Mouse (Mus musculus): Measurements from ENCODE around the gene Efs. TPM values are rescaled to one million over a fixed set of nuclear protein-coding genes. Genes with fewer than 3 reads are reported as not detected.

The Efs gene
- polyA plus RNA-seq, 1 experiment from 2014 or later = 52.2 TPM

DNA sequence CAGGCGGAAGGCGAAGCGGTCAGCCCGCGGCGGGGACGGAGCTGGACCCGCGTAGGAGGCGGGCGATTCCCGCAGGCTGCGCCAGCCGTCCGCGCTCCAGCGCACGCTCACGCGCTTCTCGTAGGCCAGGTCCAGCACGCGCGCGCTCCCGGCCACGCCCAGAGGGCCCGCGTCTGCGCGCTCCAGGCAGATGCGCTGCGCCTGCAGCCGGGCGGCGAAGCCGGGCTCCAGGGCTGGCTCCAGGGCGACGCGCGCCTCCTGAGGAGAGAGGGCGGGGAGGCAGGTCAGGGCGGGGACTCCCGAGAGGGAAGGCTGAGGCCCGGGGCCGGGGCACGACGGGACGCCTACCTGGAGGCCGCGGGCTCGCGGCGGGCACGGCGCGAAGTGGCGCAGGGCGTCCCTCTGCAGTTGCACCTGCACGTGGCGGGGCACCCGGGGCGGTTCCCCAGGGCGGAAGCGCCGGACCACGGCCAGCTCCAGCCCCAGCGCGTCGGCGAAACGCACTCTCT, 49.3 kb downstream of the Efs start:
- peak overlapping the region; percentile 75 for H3K9ac ChIP-seq (ENCODE audit: low read depth, low read length)
- peaks cover 28% of the 10 kb centered on the region for H3K27me3 ChIP-seq (replicated peaks; ENCODE audit: control insufficient read depth, insufficient read depth, low read length)
- H3K4me1 ChIP-seq (ENCODE audit: control insufficient read depth, insufficient read depth, low read length) = peaks cover 5% of the 10 kb centered on the region; the same call in 1 of the 2 replicates
- DNase-seq (ENCODE audit: low spot score) (peak; percentile 93), ATAC-seq (ENCODE audit: low read depth) (peak; percentile 94)
- no peaks in the 10 kb centered on the region for H3K9me3 ChIP-seq (ENCODE audit: control insufficient read depth, low read length)
- H3K27ac ChIP-seq (replicated peaks; ENCODE audit: low read depth, low read length) = peak overlapping the region; percentile 75
- no peaks in the 10 kb centered on the region for H3K36me3 ChIP-seq (ENCODE audit: control insufficient read depth, insufficient read depth, low read length)
- 0% methylated on average over 30 of the region's 72 CpGs for WGBS
- peak overlapping the region; percentile 75 for H3K4me3 ChIP-seq (ENCODE audit: low read depth, low read length)
- H3K4me2 ChIP-seq (ENCODE audit: low read depth, low read length) = peak overlapping the region; percentile 87

DNA sequence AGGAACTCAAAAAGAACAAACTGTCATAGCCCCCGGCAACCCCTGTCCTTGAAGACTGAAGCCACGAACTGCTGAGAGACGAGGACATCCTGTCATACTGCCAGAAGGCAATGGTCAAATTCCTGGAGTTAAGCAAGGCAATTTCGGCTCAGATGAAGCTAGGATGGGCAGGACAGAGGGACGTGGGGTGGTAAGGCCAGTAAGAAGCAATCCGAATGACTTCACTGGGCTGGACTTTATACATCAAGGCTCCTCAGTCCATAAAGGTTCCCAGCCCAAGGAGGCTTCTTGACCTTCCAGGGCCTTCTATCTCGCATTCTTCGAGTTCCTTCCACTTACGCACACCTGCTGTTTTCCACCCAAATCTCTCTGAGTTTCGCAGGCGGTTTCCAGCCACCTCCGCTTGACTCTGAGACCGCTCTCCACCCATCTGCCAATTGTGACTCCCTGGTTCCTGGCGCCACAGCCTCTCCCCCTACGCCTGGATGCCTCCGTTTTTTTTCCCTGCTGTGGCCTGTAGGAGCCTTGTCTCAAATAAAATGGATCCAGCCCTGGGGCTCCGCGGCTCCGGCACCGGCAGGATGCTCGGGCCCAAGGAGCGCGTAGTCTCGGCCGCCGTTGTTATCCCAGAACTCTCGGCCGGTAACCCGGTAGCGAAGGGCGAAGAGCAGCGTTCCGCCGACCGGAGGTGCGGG, 49.9 kb downstream of the Efs start:
- Histone ChIP-seq H3K36me3 (ENCODE audit: control insufficient read depth, insufficient read depth, low read length) (no peaks in the 10 kb centered on the region), H3K4me1 (ENCODE audit: control insufficient read depth, insufficient read depth, low read length) (peaks cover 5% of the 10 kb centered on the region; the same call in 1 of the 2 replicates), H3K27me3 (replicated peaks; ENCODE audit: control insufficient read depth, insufficient read depth, low read length) (peaks cover 28% of the 10 kb centered on the region), H3K4me3 (ENCODE audit: low read depth, low read length) (peak overlapping the region; percentile 75), H3K4me2 (ENCODE audit: low read depth, low read length) (peak overlapping the region; percentile 87), H3K9ac (ENCODE audit: low read depth, low read length) (peak overlapping the region; percentile 75), H3K27ac (replicated peaks; ENCODE audit: low read depth, low read length) (peak overlapping the region; percentile 75; the same call in 1 of the 2 replicates), H3K9me3 (ENCODE audit: control insufficient read depth, low read length) (no peaks in the 10 kb centered on the region)
- DNase-seq (ENCODE audit: low spot score) = peak; percentile 47
- ATAC-seq (ENCODE audit: low read depth) = peak; percentile 64
- WGBS = 2% methylated on average over 36 of the region's 36 CpGs

DNA sequence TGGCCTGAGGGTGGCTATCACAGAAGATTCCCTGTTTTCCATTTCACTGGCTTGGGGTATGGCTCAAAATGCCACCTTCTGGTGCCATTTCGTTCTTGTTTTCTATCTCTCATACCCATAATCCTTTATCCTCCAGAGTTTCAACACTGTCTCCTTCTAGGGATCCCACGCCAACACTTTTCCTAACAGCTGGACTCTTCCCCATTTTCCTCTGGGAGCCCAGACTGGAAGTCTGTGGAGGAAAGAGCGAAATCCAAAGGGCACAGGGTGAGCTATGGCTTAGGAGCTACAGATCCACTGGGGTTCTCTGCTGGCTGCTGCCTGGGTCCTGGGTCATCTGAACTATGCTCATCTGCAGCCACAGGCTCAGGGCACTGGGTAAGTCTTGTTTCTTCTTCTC, 51.8 kb downstream of the Efs start:
- ATAC-seq (ENCODE audit: low read depth) (no peak), DNase-seq (ENCODE audit: low spot score) (no peak)
- H3K4me2 ChIP-seq (ENCODE audit: low read depth, low read length) = no peak overlapping the region
- H3K36me3 ChIP-seq (ENCODE audit: control insufficient read depth, insufficient read depth, low read length) = no peaks in the 10 kb centered on the region
- H3K27ac ChIP-seq (replicated peaks; ENCODE audit: low read depth, low read length) = no peak overlapping the region
- 85% methylated on average over 3 of the region's 3 CpGs for WGBS
- peaks cover 28% of the 10 kb centered on the region for H3K27me3 ChIP-seq (replicated peaks; ENCODE audit: control insufficient read depth, insufficient read depth, low read length)
- no peak overlapping the region for H3K4me3 ChIP-seq (ENCODE audit: low read depth, low read length)
- no peaks in the 10 kb centered on the region for H3K9me3 ChIP-seq (ENCODE audit: control insufficient read depth, low read length)
- H3K9ac ChIP-seq (ENCODE audit: low read depth, low read length) = no peak overlapping the region
- H3K4me1 ChIP-seq (ENCODE audit: control insufficient read depth, insufficient read depth, low read length) = peaks cover 5% of the 10 kb centered on the region; the same call in 1 of the 2 replicates

DNA sequence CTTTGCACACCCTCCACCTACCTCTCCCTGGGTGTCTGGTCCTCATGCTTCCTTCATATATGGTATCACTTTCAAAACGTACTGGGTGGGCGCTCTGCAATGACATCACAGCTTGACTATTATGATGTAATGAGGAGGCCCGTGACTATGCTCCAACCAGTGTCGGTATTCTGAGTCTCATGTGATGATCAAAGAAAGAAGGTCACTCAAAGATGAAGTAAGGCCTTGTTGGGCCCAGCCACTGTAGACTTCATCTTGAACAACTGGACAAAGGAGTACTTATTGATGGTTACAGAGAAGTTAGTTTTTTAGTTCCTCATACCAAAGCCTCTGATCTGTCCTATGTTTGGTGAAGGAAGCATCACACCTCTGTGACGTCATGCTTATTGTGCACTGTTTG, 55.1 kb downstream of the Efs start, which contains the start of gene Homez:
Gene Homez (minus strand): TSS at position 101 of the 400 bp plus-strand sequence.
- no peak within 1 kb of the TSS for H3K4me2 ChIP-seq (ENCODE audit: low read depth, low read length)
- WGBS = 91% methylated on average over 5 of the region's 5 CpGs
- DNase-seq (ENCODE audit: low spot score) (no peak), ATAC-seq (ENCODE audit: low read depth) (no peak)
- no peak within 1 kb of the TSS for H3K4me3 ChIP-seq (ENCODE audit: low read depth, low read length)
- peaks cover 7% of the 10 kb centered on the region for H3K27me3 ChIP-seq (replicated peaks; ENCODE audit: control insufficient read depth, insufficient read depth, low read length)
- no peak within 1 kb of the TSS for H3K27ac ChIP-seq (replicated peaks; ENCODE audit: low read depth, low read length)
- no peaks in the 10 kb centered on the region for H3K36me3 ChIP-seq (ENCODE audit: control insufficient read depth, insufficient read depth, low read length)
- H3K4me1 ChIP-seq (ENCODE audit: control insufficient read depth, insufficient read depth, low read length) = peaks cover 2% of the 10 kb centered on the region; the same call in 1 of the 2 replicates
- H3K9ac ChIP-seq (ENCODE audit: low read depth, low read length) = no peak within 1 kb of the TSS
- H3K9me3 ChIP-seq (ENCODE audit: control insufficient read depth, low read length) = no peaks in the 10 kb centered on the region

DNA sequence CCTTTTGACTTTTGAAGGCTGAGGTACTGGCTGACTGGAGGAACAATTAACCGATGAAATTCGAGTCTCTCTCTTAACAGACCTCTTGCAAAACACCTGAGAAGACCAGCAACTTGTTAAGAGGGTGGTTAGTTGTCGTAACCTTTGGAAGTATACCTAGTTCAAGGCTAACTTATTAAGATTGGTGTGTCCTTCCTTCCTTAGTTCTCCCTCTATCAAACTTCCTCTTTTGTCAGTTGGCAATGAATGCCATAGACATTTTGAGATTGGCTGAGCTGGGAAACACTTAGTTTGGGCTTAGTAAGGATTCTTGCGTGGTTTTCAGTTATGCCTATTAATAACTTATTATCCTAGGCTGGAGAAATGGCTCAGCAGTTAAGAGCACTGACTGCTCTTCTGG, 57.9 kb downstream of the Efs start:
- Histone ChIP-seq H3K27me3 (replicated peaks; ENCODE audit: control insufficient read depth, insufficient read depth, low read length) (no peaks in the 10 kb centered on the region), H3K4me3 (ENCODE audit: low read depth, low read length) (no peak overlapping the region), H3K9ac (ENCODE audit: low read depth, low read length) (no peak overlapping the region), H3K27ac (replicated peaks; ENCODE audit: low read depth, low read length) (no peak overlapping the region), H3K4me1 (ENCODE audit: control insufficient read depth, insufficient read depth, low read length) (no peaks in the 10 kb centered on the region), H3K36me3 (ENCODE audit: control insufficient read depth, insufficient read depth, low read length) (no peaks in the 10 kb centered on the region), H3K9me3 (ENCODE audit: control insufficient read depth, low read length) (no peaks in the 10 kb centered on the region), H3K4me2 (ENCODE audit: low read depth, low read length) (no peak overlapping the region)
- no peak for ATAC-seq (ENCODE audit: low read depth)
- WGBS = 82% methylated on average over 4 of the region's 4 CpGs
- no peak for DNase-seq (ENCODE audit: low spot score)

DNA sequence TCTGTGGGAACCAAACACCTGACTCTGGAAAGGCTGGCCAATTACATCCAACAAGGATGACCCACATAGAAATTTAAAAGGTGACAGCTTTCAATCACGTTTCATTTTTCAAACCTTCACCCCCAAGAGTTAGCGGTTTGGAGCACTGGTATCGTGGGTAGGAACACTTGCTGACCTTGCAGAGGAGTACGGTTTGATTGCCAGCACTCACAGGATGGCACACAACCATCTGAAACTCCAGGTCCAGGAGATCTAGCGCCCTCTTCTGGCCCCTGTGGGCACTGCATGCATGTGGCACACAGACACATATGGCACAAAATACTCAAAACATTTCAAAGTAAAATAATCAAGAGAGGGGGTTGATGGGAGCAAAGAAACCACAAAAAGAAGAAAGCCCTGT, 59.0 kb downstream of the Efs start:
- Histone ChIP-seq H3K27me3 (replicated peaks; ENCODE audit: control insufficient read depth, insufficient read depth, low read length) (no peaks in the 10 kb centered on the region), H3K9ac (ENCODE audit: low read depth, low read length) (no peak overlapping the region), H3K4me2 (ENCODE audit: low read depth, low read length) (no peak overlapping the region), H3K27ac (replicated peaks; ENCODE audit: low read depth, low read length) (no peak overlapping the region), H3K4me3 (ENCODE audit: low read depth, low read length) (no peak overlapping the region), H3K4me1 (ENCODE audit: control insufficient read depth, insufficient read depth, low read length) (no peaks in the 10 kb centered on the region), H3K36me3 (ENCODE audit: control insufficient read depth, insufficient read depth, low read length) (no peaks in the 10 kb centered on the region), H3K9me3 (ENCODE audit: control insufficient read depth, low read length) (no peaks in the 10 kb centered on the region)
- DNase-seq (ENCODE audit: low spot score) (no peak), ATAC-seq (ENCODE audit: low read depth) (no peak)
- 55% methylated on average over 5 of the region's 5 CpGs for WGBS

MicroRNAs encoded within 50 kb of the gene (microRNA counts, 519-probe panel; counts per million panel counts)
- microRNA mmu-miR-208a (1,676 counts per million, percentile 9 among the panel's probes with 10 or more counts), microRNA mmu-miR-208b (2,106 counts per million, percentile 23 among the panel's probes with 10 or more counts)

Small RNAs within 50 kb of the gene (microRNA-seq; reads per million reads assigned to microRNA genes)
- gene Mir208a (ENCODE audit: borderline number of aligned reads) (5.5 reads per million, percentile 22 among the genes with 10 or more reads in this experiment), gene Mir208b (ENCODE audit: borderline number of aligned reads) (265 reads per million, percentile 63 among the genes with 10 or more reads in this experiment)

Other genes starting within 250 kb of the Efs start
- gene 1700123O20Rik, start 239.9 kb downstream of the Efs start, polyA plus RNA-seq (2014; fragmentation: Nextera tagmentation; extraction: Ambion mirVana) = 70.7 and 84.9 TPM in 2 replicates
- gene Acin1, start 239.2 kb downstream of the Efs start, polyA plus RNA-seq (2014; fragmentation: Nextera tagmentation; extraction: Ambion mirVana) = 99.4 and 101 TPM in 2 replicates
- gene Gm29776, start 227.3 kb downstream of the Efs start, polyA plus RNA-seq (2014; fragmentation: Nextera tagmentation; extraction: Ambion mirVana) = 0.17 and 0.34 TPM in 2 replicates
- gene Cebpe, start 214.0 kb downstream of the Efs start, polyA plus RNA-seq (2014; fragmentation: Nextera tagmentation; extraction: Ambion mirVana) = 0.32 TPM in 1 of 2 replicates, not detected in the other
- 6.9 and 7.4 TPM in 2 replicates for gene Slc7a8, start 144.2 kb downstream of the Efs start, polyA plus RNA-seq (2014; fragmentation: Nextera tagmentation; extraction: Ambion mirVana)
- gene Rnf212b, start 112.0 kb downstream of the Efs start, polyA plus RNA-seq (2014; fragmentation: Nextera tagmentation; extraction: Ambion mirVana) = not detected in 2 replicates
- 9.1 and 11.5 TPM in 2 replicates for gene Homez, start 55.2 kb downstream of the Efs start, polyA plus RNA-seq (2014; fragmentation: Nextera tagmentation; extraction: Ambion mirVana)
- gene Ppp1r3e, start 48.6 kb downstream of the Efs start, polyA plus RNA-seq (2014; fragmentation: Nextera tagmentation; extraction: Ambion mirVana) = 2.1 and 2.4 TPM in 2 replicates
- 4.5 and 4.8 TPM in 2 replicates for gene Bcl2l2, start 42.7 kb downstream of the Efs start, polyA plus RNA-seq (2014; fragmentation: Nextera tagmentation; extraction: Ambion mirVana)
- gene Gm20521, start 42.7 kb downstream of the Efs start, polyA plus RNA-seq (2014; fragmentation: Nextera tagmentation; extraction: Ambion mirVana) = not detected in 2 replicates
- gene Pabpn1, start 33.6 kb downstream of the Efs start, polyA plus RNA-seq (2014; fragmentation: Nextera tagmentation; extraction: Ambion mirVana) = 110 and 118 TPM in 2 replicates
- 42.4 and 56.0 TPM in 2 replicates for gene Slc22a17, start 13.0 kb downstream of the Efs start, polyA plus RNA-seq (2014; fragmentation: Nextera tagmentation; extraction: Ambion mirVana)
- 0.49 and 0.59 TPM in 2 replicates for gene Il25, start 6.6 kb upstream of the Efs start, polyA plus RNA-seq (2014; fragmentation: Nextera tagmentation; extraction: Ambion mirVana)
- gene Cmtm5, start 10.1 kb upstream of the Efs start, polyA plus RNA-seq (2014; fragmentation: Nextera tagmentation; extraction: Ambion mirVana) = 13.7 and 14.8 TPM in 2 replicates
- gene Myh6, start 40.8 kb upstream of the Efs start, polyA plus RNA-seq (2014; fragmentation: Nextera tagmentation; extraction: Ambion mirVana) = 8.6 and 10.3 TPM in 2 replicates
- not detected in 2 replicates for gene Gm17428, start 50.8 kb upstream of the Efs start, polyA plus RNA-seq (2014; fragmentation: Nextera tagmentation; extraction: Ambion mirVana)
- gene Myh7, start 68.5 kb upstream of the Efs start, polyA plus RNA-seq (2014; fragmentation: Nextera tagmentation; extraction: Ambion mirVana) = 92.5 and 103 TPM in 2 replicates
- 70.1 and 71.6 TPM in 2 replicates for gene Ngdn, start 89.3 kb upstream of the Efs start, polyA plus RNA-seq (2014; fragmentation: Nextera tagmentation; extraction: Ambion mirVana)
- 3.4 and 3.7 TPM in 2 replicates for gene Zfhx2, start 166.2 kb upstream of the Efs start, polyA plus RNA-seq (2014; fragmentation: Nextera tagmentation; extraction: Ambion mirVana)
- 16.7 and 22.6 TPM in 2 replicates for gene Thtpa, start 168.7 kb upstream of the Efs start, polyA plus RNA-seq (2014; fragmentation: Nextera tagmentation; extraction: Ambion mirVana)
- gene Ap1g2, start 180.5 kb upstream of the Efs start, polyA plus RNA-seq (2014; fragmentation: Nextera tagmentation; extraction: Ambion mirVana) = 15.3 and 17.6 TPM in 2 replicates
- 3.0 and 3.8 TPM in 2 replicates for gene Jph4, start 190.8 kb upstream of the Efs start, polyA plus RNA-seq (2014; fragmentation: Nextera tagmentation; extraction: Ambion mirVana)